Mouse (Mus musculus): ENCODE data around the gene Abtb1. TPM values are rescaled to one million over a fixed set of nuclear protein-coding genes. Genes with fewer than 3 reads are reported as not detected.

Gene Abtb1
- polyA plus RNA-seq (2012; rRNA removed): 41.3 and 53.3 TPM in 2 replicates

DNA sequence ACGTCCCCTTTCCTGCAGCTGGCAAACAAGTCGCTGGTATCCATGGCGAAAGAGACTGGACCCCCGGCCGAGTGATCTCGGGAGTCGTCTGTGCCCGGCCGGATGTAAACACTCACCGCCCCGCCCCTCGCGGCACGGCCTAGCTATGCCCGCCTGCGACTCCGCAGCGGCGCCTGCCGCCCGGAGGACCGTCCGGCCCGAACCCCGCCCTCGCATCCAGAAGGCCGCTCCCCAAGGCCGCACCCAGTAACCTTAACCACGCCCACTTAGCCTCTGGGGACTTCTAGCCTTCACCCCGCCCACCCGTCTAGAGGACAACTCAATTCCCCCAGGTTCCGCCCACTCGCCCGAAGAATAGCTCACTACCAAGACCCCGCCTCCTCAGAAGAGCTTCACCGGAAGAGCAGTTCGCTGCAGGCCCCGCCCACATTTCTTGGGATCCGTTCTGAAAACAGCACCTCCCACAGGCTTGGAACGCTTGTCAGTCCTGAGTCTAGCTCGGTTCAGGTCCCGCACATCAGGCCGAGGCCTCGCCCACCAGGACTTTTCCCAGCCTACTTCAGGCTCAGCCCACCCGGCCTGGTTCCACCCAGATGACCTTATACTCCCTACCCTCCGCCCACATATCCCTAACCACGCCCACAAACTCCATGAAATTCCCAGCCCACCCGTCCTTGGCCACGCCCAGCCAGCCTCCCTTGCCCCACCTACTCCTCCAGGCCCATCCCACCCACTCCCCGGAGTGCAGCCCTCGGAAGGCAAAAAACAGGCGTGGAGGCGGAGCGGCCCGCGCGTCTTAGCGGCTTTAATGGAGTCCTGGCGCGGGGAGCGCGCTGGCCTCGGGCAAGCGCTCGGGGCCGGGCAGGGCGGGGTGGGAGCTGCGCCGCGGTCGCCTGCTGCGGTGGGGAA, at the start of gene Abtb1:
Abtb1 (minus strand) TSS at position 204 of the 909 bp plus-strand sequence.
- WGBS: under 1% methylated on average over 72 of the region's 72 CpGs
- peak; percentile 99 for DNase-seq (ENCODE audit: low read depth, low spot score)

DNA sequence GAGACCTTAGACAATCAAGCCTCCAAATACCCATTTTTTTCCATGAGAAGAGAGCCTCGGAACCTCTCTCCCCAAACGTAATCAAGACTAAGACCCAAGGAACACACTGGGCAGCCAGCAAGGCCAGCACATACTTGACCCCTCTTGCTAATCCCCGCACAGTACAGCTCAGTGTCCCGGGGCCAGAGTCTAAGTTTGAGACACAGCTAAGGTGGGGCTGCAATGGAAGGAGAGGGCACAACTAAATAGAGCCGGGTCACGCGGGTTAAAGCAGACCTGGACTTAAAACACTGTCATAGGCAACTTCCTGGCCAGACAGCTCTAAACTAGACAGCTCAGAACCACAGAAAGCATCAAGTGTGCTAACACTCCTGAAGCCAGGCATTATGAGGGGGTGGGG, 49.0 kb upstream of the Abtb1 start:
- 88% methylated on average over 7 of the region's 7 CpGs for WGBS
- no peak for DNase-seq (ENCODE audit: low read depth, low spot score)

DNA sequence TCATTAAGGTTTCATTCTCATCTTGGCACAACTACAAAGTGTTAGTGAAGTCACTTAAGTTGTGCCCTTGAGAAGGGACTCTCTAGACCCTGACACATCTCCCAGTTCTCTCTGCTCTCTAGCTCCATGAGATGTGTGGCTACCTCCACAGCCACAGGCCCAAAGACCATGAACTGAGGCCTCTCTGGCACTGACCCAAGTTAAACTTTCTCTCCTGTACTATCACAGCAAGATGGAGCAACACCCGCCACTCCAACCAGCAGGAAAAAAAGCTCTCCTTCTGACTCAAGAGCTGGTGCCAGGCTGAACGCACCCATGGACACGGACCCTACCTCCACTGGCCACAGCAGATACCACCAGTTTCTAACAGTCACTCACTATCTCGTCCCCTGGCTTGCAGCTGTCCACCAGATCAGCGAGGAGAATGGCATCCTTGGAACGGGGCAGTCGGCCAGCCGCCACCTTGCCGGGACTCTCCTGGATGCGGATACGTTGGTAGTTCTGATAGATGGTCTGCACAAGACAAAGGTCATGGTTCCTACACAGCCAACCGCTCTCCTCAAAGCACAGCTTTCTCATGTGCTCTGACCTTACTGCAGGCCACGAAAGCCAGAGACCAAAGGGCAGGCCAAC, 47.7 kb upstream of the Abtb1 start:
- WGBS: 87% methylated on average over 13 of the region's 13 CpGs
- no peak for DNase-seq (ENCODE audit: low read depth, low spot score)

DNA sequence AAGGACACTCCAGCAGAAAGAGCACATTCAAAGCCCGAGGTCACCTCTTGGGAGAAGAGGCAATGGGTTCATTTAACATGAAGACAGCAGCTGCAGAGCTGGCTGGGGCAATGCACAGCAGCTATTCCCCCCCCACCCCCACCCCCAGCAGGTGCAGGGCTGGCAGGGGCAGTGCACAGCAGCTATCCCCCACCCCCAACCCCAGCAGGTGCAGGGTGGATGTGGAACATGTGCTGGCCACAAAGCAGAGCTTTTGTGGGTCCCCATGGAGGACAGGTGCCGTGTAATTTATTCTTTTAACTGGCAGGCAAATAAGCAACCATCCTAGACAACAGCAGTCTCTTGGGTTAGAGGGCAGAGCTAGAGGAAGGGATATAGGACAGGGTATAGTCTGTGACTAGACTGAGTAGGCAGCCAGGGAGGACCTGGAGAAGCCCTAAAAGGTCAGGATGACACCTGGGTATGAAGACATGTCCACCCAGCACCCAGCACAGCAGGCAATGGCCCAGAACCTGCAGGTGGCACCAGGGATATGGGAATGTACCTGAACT, 44.7 kb upstream of the Abtb1 start:
- DNase-seq (ENCODE audit: low read depth, low spot score): no peak
- WGBS: 86% methylated on average over 2 of the region's 2 CpGs

DNA sequence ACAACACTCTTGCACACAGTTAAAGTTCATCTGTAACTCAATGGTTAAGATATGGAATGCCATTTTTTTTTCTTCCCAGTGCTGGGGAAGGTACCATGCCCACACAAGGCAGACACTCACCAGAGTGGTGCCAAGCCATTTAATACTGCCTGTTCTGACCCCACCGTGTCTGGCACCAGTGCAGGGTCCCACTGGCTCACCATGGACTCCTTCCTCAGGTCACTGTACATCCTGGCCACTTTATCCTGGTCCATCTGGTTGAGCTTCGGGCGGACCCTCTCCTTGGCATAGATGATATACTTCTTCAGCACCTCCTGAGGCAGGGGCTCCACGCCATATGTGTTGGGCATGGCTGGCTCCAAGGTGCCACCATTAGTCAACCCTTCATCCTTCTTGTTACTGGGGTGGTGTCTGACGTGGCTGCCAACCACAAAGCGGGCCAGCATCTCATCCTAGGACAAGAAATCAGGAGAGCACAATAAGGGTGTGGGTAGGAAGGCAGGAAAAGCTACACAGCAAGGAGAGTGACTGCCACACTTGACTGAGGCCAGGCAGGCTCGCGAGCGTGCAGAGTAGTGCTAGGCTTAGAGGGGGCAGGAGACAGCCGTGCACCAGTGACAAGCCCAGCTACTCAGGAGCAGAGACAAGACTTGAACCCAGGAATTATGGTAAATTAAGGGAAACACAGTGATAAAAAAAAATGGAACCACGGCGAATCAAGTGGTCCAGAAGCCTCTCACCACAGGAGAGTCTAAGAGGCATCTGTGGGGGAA, 44.0 kb upstream of the Abtb1 start:
- DNase-seq (ENCODE audit: low read depth, low spot score): no peak
- 93% methylated on average over 12 of the region's 12 CpGs for WGBS

DNA sequence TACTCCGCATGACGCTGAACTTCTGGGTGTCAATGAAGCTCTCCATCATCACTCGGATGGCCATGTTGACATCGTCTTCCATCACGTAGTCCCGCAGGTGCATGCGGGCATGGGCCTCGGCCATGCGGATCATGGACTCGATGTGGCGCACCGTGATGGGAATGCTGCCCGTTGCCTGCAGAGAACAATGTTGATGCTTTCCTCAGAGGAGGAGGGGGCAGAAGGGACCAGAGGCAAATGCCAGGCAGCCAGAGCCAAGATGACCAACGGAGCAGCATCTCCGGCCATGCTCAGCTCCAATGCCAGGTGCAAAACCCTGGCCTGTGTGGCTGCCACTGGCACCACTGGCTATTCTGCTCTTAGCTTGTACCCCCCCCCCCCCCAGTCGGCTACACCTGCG, 42.9 kb upstream of the Abtb1 start:
- WGBS: 94% methylated on average over 17 of the region's 17 CpGs
- DNase-seq (ENCODE audit: low read depth, low spot score): no peak

DNA sequence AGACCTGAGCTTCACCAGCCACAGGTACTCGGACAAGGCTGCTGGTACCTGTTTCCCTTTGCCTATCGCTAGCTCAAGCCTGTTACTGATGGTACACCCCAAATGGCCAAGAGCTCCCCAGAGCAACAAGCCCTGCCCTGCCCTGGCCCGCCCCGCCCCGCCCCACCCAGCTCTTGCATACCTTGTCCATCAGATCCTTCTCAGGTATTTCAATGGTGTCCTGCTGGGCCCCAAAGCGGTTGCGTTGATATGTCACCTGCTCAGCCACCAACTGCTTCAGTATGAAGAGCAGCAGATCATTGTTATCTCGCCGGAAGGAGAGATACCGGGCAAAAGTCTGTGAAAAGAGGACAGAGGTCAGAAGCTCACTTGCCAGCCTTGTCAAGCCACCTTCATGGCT, 42.4 kb upstream of the Abtb1 start:
- DNase-seq (ENCODE audit: low read depth, low spot score): no peak
- WGBS: 75% methylated on average over 10 of the region's 10 CpGs

DNA sequence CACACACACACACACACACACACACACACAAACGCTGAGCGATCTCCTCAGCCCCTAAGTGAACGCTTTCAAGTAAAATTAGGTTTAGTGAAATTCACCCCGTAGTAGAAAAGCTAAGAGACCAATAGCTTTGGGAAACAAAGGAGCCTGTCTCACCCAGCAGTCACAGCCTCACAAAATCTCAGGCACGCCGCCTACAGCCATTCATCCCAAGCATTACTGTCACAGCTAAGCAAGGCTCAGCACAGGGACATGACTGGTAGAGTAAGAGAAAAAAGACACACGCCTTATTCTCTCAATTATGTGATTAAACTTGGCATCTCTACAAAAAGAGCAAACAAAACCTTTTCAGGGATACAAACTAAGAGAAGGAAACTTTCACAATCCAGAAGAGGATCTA, 39.5 kb upstream of the Abtb1 start:
- WGBS: 82% methylated on average over 7 of the region's 7 CpGs
- DNase-seq (ENCODE audit: low read depth, low spot score): no peak

DNA sequence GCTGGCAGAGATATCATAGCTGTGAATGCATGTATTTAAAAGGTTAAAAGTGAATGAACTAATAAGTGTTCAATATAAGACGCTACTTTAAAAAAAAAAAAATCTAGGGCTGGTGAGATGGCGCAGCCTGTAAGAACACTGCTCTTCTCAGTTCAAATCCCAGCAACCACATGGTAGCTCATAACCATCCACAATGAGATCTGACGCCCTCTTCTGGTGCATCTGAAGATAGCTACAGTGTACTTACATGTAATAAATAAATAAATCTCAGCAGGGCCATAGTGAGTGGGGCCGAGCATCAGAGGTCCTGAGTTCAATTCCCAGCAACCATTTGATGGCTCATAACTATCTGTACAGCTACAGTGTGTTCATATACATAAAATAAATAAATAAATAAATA, 37.7 kb upstream of the Abtb1 start:
- WGBS: 68% methylated on average over 4 of the region's 4 CpGs
- DNase-seq (ENCODE audit: low read depth, low spot score): no peak

DNA sequence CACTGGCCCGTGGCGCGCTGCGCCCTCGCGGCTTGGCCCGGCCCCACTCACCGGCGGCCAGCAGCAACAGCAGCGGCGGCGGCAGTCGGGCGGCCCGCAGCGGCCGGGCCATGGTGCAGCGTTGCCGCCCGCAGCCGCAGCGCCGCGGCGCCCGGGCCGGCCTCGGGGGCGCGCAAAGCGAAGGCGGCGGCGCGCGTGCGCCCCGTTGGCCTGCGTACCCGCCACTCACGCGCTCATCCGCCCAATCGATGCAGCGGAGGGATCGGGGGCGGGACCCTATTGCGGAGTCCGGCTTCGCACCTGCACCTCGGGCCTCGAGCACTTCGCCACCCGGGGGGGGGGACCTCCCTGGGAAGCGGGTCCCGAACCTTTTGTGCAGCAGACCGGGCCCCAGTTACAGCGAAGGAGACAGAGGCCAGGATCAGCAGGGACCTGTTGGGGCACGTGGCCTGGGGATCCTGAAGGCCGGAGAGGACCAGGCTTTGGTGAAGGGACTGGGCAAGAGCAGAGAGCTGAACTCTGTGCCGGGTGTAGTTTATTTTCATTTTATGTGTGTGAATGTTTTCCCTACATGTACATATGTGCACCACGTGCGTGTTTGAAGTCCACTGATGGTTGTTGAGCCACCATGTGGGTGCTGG, 33.2 kb upstream of the Abtb1 start, which contains the start of gene Podxl2:
Podxl2 (minus strand) TSS at position 177 of the 641 bp plus-strand sequence.
- 6% methylated on average over 63 of the region's 63 CpGs for WGBS
- DNase-seq (ENCODE audit: low read depth, low spot score): no peak

DNA sequence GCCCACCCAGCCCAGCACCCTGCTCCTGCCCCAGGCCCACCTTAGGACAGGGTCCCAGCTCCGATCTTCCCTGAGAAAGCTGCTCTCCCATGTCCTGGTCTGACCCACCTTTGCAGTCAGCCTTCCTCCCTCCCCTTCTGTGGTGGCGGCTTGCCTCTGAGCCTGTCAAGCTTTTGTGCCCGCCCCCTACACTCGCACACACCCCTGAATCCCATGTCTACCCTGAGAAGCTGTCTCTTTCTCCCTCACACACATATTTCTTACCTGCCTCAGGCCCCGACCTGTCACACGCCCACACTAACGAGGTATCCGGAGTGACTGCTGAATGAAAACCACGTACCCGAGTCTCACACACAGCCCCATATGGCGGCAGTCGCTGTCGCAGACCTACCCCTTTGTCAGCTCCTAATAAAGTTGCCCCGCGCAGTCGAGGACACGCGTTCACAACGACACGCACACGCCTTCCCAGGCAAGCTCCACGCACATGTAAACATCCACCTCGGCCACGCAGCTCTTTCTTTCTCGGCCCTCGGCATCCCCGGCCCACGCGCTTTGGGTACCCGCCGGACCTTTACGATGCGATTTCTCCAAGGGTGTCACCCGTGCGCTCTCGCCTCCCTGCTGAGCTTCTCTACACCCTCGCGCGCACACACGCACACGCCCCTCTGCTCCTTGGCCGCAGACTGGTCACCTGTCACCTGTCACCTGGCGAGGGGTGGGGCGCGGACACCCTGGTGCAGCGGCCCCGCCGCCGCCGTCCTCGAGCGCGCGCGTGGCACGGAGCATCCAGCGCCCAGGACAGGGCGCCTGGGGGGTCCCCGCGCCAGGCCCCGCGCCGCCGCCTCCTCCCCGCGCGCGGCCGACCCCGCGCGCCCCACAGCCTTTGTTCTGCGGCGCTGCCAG, 32.4 kb upstream of the Abtb1 start:
- DNase-seq (ENCODE audit: low read depth, low spot score): no peak
- WGBS: 5% methylated on average over 74 of the region's 74 CpGs

DNA sequence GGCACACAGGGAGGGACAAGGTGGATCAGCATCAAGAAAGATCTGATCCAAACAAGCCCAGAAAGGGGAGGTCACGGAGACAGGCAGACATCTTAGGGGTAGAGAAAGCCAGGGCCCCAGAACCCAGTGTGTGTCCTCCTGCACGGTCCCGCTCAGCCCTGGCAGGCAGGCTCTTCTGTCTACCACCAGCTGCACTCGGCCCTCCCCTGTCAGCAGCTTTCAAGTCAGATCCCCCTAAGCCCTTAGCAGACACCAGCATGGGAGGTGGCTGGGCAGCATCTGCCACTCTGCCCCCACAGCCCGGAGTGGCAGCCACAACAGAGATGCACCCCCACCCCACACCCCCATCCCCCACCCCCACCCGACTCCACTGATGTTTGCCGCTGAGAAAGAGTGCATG, 31.0 kb upstream of the Abtb1 start:
- 59% methylated on average over 7 of the region's 7 CpGs for WGBS
- no peak for DNase-seq (ENCODE audit: low read depth, low spot score)

DNA sequence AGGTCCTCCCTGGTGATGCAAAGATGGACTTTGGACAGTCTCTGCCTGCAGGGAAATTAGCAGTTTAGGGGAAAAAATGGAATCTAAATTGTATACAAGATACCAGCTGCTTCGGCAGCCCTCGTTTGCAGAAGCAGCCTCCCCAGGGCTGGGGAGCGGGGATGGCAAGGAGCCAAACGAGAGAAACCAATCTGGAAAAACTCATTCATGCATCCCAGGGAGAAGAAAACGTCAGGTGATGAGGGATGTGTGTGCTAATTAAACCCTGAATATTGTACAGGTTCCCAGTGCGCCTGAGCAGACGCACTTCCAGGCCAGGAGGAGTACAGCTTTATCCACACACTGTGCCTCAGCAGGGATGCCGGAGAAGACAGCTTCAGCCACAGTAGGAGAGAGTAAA, 29.8 kb upstream of the Abtb1 start:
- WGBS: 42% methylated on average over 8 of the region's 8 CpGs
- DNase-seq (ENCODE audit: low read depth, low spot score): no peak

DNA sequence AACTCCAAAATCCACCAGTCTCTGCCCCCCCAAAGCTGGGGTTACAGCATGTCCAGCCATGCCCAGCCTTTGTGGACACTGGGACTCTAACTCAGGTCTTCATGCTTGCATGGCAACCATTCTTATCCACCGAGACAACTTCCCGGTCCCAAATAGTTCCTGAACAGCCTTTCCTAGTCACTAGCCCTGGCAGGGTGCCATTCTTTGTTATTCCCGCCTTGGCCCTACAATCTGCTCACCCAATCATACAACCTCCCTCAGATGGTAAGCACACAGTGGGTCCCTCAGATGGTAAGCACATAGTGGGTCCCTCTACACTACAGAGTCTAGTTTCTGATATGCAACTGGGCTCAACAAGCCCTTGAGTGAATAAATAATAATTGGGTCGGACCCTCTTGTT, 28.8 kb upstream of the Abtb1 start:
- DNase-seq (ENCODE audit: low read depth, low spot score): no peak
- 36% methylated on average over 4 of the region's 4 CpGs for WGBS

DNA sequence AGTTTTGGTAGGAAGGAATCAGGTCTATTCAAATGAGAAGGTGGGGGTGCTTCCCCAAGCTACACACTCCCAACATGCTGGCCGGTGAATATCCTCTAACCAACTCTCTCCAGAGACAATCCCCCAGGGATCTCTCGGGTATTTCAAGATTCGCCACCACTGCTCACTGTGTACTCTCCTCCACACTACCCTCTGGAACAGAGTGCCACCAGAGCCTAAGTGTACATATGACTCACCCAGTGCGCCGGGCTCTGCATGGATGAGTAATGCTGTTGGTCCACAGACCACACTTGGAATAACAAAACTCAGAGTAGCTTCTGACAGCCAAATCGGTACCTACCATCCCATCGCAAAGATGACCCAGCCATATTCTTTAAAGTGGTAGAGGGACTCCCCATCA, 27.7 kb upstream of the Abtb1 start:
- 61% methylated on average over 7 of the region's 7 CpGs for WGBS
- no peak for DNase-seq (ENCODE audit: low read depth, low spot score)

DNA sequence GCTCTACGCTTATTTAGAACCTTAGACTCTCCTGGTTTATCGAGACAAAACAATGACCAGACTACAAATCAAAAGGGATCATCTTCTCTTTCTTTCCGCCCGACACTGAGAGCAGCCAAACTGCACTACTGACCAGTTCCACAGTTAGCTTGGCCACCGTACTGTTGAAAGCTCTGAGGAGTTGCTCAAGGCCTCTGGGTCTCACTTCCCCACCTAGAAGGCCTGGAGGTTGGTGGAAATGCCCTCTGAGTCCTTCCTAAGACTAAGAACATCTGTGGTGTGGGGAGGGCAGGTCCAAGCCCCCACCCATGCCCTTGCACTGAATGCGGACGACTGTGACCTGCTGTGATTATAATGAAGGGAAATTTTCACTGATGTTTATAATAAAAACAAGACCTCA, 23.9 kb upstream of the Abtb1 start:
- no peak for DNase-seq (ENCODE audit: low read depth, low spot score)

DNA sequence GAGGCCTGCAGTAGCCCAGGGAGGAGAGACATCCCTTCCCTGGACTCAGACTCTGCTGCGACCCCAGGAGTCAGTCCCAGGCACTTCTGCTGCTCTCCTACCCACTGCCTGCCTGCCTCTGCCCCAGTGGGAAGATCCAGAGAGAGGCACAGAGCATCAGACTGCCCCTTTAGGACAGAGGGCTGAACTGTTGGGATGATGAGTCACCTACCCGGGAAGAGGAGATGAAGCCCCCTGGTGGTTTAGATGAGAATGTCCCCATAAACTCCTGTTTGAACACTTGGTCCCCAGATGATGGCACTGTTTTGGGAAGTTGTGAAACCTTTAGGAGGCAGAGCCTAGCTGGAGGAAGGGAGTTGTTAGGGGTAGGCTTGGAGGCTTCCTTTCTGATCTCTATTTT, 19.1 kb upstream of the Abtb1 start:
- 12% methylated on average over 2 of the region's 2 CpGs for WGBS
- no peak for DNase-seq (ENCODE audit: low read depth, low spot score)

More for the DNA sequence above, 23.9 kb upstream of the Abtb1 start:
- WGBS: 76% methylated on average over 7 of the region's 7 CpGs

DNA sequence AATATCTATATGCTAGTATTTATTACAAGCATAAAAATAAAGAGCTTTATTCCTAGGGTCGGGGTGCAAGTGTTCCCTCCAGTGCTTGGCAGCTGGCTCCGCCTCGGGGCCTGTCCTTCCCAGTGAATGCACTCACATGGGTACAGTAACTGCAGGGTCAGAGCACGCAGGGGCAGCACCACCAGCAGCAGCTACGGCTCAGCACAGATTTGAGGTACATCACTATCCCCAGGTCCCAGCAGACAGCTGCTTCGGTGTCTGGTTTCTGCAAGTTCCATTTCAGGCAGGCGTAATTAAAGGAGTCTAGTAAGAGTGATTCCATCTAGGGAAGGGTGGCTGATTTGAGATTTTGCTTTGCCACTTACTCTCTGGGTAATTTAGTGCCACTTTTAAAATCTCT, 16.6 kb upstream of the Abtb1 start:
- WGBS: 70% methylated on average over 7 of the region's 7 CpGs
- DNase-seq (ENCODE audit: low read depth, low spot score): no peak

DNA sequence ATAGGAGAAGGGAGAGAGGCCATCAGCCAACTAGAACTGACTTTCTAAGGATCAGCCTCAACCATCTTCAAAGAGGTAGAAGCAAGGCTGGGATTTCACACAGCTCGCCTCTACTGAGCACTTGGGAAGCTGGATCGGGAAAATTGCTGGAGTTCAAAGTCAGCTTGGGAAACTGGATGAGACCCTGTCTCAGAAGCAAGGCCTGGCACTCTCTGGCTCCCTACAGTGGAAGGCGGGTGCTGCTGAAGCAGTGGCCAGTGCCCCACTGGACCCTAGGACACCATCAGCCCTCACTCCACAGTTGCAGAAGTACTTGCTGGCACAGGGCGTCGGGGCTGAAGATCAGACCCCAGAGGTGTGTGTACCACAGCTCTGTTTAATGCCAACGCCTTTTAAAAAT, 16.0 kb upstream of the Abtb1 start:
- WGBS: 81% methylated on average over 6 of the region's 6 CpGs
- DNase-seq (ENCODE audit: low read depth, low spot score): no peak

All from large intestine, adult 2 months (tissue).